Mouse (Mus musculus): ENCODE results near the gene Col18a1. TPM values are rescaled to one million over a fixed set of nuclear protein-coding genes. Genes with fewer than 3 reads are reported as not detected.

Gene Col18a1
- 1 to 10 TPM; 2.2 to 5.9 (median 3.7) TPM for total RNA-seq (2022)

- DNase-seq (ENCODE audit: low spot score in 2 of 2): no peak
Observed at GRCm38 (mm10) chr10:77165963-77166717, at the start of gene Col18a1. TSS of gene Col18a1 (minus strand) at chr10:77166548.

- no peak for DNase-seq (ENCODE audit: low spot score in 2 of 2)
Observed at GRCm38 (mm10) chr10:77215641-77216040, 49.3 kb upstream of the Col18a1 start.

GRCm38 (mm10) chr10:77214586-77214985 is 48.2 kb upstream of the Col18a1 start:
- no peak for DNase-seq (ENCODE audit: low spot score in 2 of 2)

GRCm38 (mm10) chr10:77213483-77213882 is 47.1 kb upstream of the Col18a1 start:
- no peak for DNase-seq (ENCODE audit: low spot score in 2 of 2)

GRCm38 (mm10) chr10:77212354-77213120 is 46.2 kb upstream of the Col18a1 start:
- DNase-seq (ENCODE audit: low spot score in 2 of 2): no peak

GRCm38 (mm10) chr10:77211116-77211570 is 44.8 kb upstream of the Col18a1 start:
- DNase-seq (ENCODE audit: low spot score in 2 of 2): peak; percentile 63 to 67

GRCm38 (mm10) chr10:77210666-77211065 is 44.3 kb upstream of the Col18a1 start:
- no peak for DNase-seq (ENCODE audit: low spot score in 2 of 2)

GRCm38 (mm10) chr10:77209261-77209660 is 42.9 kb upstream of the Col18a1 start:
- DNase-seq (ENCODE audit: low spot score in 2 of 2): no peak

GRCm38 (mm10) chr10:77206565-77207079 is 40.3 kb upstream of the Col18a1 start:
- DNase-seq (ENCODE audit: low spot score in 2 of 2): peak; percentile 63 to 67

- DNase-seq (ENCODE audit: low spot score in 2 of 2): no peak
Observed at GRCm38 (mm10) chr10:77206134-77206533, 39.8 kb upstream of the Col18a1 start.

GRCm38 (mm10) chr10:77203960-77204359 is 37.6 kb upstream of the Col18a1 start:
- no peak for DNase-seq (ENCODE audit: low spot score in 2 of 2)

- no peak for DNase-seq (ENCODE audit: low spot score in 2 of 2)
Observed at GRCm38 (mm10) chr10:77201919-77202318, 35.6 kb upstream of the Col18a1 start.

- no peak for DNase-seq (ENCODE audit: low spot score in 2 of 2)
Observed at GRCm38 (mm10) chr10:77200295-77200694, 33.9 kb upstream of the Col18a1 start.

- no peak for DNase-seq (ENCODE audit: low spot score in 2 of 2)
Observed at GRCm38 (mm10) chr10:77199229-77199628, 32.9 kb upstream of the Col18a1 start.

- DNase-seq (ENCODE audit: low spot score in 2 of 2): no peak
Observed at GRCm38 (mm10) chr10:77197469-77198209, 31.3 kb upstream of the Col18a1 start.

- no peak for DNase-seq (ENCODE audit: low spot score in 2 of 2)
Observed at GRCm38 (mm10) chr10:77196676-77197075, 30.3 kb upstream of the Col18a1 start.

GRCm38 (mm10) chr10:77196115-77196514 is 29.8 kb upstream of the Col18a1 start:
- no peak for DNase-seq (ENCODE audit: low spot score in 2 of 2)

- DNase-seq (ENCODE audit: low spot score in 2 of 2): no peak
Observed at GRCm38 (mm10) chr10:77193495-77193894, 27.1 kb upstream of the Col18a1 start.

GRCm38 (mm10) chr10:77192745-77193144 is 26.4 kb upstream of the Col18a1 start:
- no peak for DNase-seq (ENCODE audit: low spot score in 2 of 2)

GRCm38 (mm10) chr10:77190967-77191915 is 24.9 kb upstream of the Col18a1 start:
- no peak for DNase-seq (ENCODE audit: low spot score in 2 of 2)

Measured in gastrocnemius, adult 8-10 months (tissue).